Mouse (Mus musculus) limb, embryonic 14.5 days (tissue): ENCODE measurements around the gene Arhgap22. TPM values are rescaled to one million over a fixed set of nuclear protein-coding genes. Genes with fewer than 3 reads are reported as not detected.

ENCODE experiments used
- ATAC-seq: fragments of 200-750 bp; cut with Nextera tagmentation; 2 replicates; pipeline ENCODE4 v1.8.0; 2017; ENCODE audit warnings: low read depth, moderate number of reproducible peaks, moderate TSS enrichment; ENCODE audit not compliant: low FRiP score
- DNase-seq: peaks from one replicate; pipeline ENCODE4 v3.0.0-alpha.2; 2015; ENCODE audit warnings: low spot score
- H3K27ac ChIP-seq: fragments of 300-500 bp; sonication (generic); replicated peaks from 2 replicates; pipeline ENCODE4 v1.5.1; 2014; ENCODE audit warnings: low read depth, mild to moderate bottlenecking, low read length, moderate library complexity, mixed read lengths
- H3K27me3 ChIP-seq: fragments of 300-500 bp; sonication (generic); 2 replicates; pipeline ENCODE4 v1.6.1; 2014; ENCODE audit warnings: low read length, mixed read lengths; ENCODE audit not compliant: control insufficient read depth, insufficient read depth
- H3K36me3 ChIP-seq: fragments of 300-500 bp; sonication (generic); 2 replicates; pipeline ENCODE4 v1.6.1; 2014; ENCODE audit warnings: mild to moderate bottlenecking, low read length, moderate library complexity, mixed read lengths; ENCODE audit not compliant: control insufficient read depth, insufficient read depth
- H3K4me1 ChIP-seq: fragments of 300-500 bp; sonication (generic); 2 replicates; pipeline ENCODE4 v1.6.1; 2014; ENCODE audit warnings: antibody characterized with exemption, low read length, mixed read lengths; ENCODE audit not compliant: control insufficient read depth, insufficient read depth
- H3K4me2 ChIP-seq: fragments of 300-500 bp; sonication (generic); replicated peaks from 2 replicates; pipeline ENCODE4 v1.6.1; 2014; ENCODE audit warnings: low read depth, mild to moderate bottlenecking, low read length, moderate library complexity; ENCODE audit not compliant: severe bottlenecking
- H3K4me3 ChIP-seq: fragments of 300-500 bp; sonication (generic); replicated peaks from 2 replicates; pipeline ENCODE4 v1.5.1; 2014; ENCODE audit warnings: low read length
- H3K9ac ChIP-seq: fragments of 300-500 bp; sonication (generic); 2 replicates; pipeline ENCODE4 v1.6.1; 2014; ENCODE audit warnings: mild to moderate bottlenecking, low read depth, low read length, moderate library complexity; ENCODE audit not compliant: severe bottlenecking
- H3K9me3 ChIP-seq: fragments of 300-500 bp; sonication (generic); 2 replicates; pipeline ENCODE4 v1.6.1; 2016; ENCODE audit warnings: low read length; ENCODE audit not compliant: control insufficient read depth
- POLR2A ChIP-seq: fragments of 200-500 bp; IDR thresholded peaks from 2 replicates; pipeline ENCODE4 v1.8.0; 2012; ENCODE audit warnings: inconsistent platforms, mild to moderate bottlenecking, moderate library complexity, borderline replicate concordance; ENCODE audit not compliant: insufficient read depth, insufficient read length; ENCODE audit errors: extremely low read depth
- WGBS: fragments of 180-500 bp; shearing (Covaris S2); extraction: QIAGEN DNeasy Blood & Tissue Kit; methylation state at CpG from one replicate; pipeline ENCODE4 v1.1.7; 2014; 5-methylcytosine and 5-hydroxymethylcytosine counted together
- polyA plus RNA-seq, 2 experiments: library from polyadenylated mRNA; depleted of rRNA in 1 of 2; stranded (reverse) in 1 of 2; unstranded in 1 of 2; fragments of >200 nt; fragmentation: Nextera tagmentation in 1 of 2; extraction: Ambion mirVana in 1 of 2; gene quantifications; 2 replicates each; pipeline versions ENCODE4 v1.2.1 to v1.2.3; 2012 to 2014

The Arhgap22 gene
- polyA plus RNA-seq, 2 experiments = 4.8 to 5.3 TPM

DNA sequence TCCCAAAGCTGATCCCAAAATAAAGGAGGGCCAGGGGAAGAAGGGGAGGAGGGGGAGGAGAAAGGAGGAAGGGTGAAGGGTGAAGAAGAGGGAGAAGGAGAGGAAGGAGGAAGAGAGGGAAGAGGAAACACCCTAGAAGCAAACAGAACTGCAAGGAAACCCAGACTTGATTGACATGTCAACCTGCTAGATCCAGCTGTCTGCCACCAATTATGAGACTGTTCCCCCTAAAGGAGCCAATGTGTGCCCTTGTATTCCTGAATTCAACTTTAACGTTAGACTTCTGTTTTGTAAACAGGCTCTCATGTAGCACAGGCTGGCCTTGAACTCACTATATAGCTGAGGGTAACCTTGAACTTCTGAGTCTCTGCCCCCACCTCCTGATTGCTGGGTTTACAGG, 1.3 kb downstream of the Arhgap22 start:
- 56% methylated on average over 1 of the region's 1 CpGs for WGBS
- Histone ChIP-seq H3K27me3 (no peaks in the 10 kb centered on the region), H3K9ac (no peak overlapping the region), H3K4me1 (peaks cover 3% of the 10 kb centered on the region), H3K27ac (no peak overlapping the region), H3K4me2 (no peak overlapping the region), H3K9me3 (no peaks in the 10 kb centered on the region), H3K36me3 (no peaks in the 10 kb centered on the region), H3K4me3 (no peak overlapping the region)
- DNase-seq (no peak), ATAC-seq (no peak)
- TF ChIP-seq POLR2A = no peak

DNA sequence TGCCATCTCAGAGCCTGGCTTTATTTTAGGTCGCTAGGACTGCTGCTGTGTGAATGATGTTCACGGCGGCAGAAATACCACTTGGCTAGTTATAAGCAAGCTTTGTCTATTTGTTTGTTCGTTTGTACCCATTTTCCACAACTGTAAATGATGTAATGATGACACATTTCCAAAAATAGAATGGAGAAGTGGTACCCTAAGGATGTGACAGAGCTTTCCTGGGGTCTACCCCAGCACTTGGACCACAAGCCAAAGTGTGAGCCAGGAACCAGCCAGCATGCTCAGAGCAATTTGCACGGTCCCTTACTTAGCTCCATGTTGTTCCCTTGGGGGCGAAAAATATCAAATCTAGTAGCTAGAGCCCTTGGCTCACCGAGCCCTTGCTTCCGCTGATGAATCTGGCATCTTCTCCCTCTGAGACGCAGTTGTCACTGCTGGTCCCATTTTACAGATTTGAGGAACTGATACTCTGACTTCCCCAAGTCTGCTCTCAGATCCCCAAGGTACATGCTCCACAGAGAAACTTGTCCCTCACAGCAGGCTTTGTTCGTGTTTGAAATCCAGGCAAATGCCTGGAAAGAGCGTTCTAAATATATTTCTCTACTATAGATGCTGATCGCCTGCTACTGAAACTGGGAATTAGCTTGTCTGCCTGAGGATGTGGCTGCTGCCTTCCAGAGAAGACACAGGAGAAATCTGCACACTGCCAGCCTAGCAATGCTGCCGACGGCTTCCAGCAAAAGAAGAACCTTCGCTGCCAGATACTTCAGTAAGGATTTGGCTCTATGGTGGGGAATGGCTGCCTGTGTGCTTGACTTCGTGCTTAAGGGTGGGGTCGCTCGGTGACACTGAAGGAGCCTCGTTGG, 2.8 kb downstream of the Arhgap22 start:
- WGBS = 82% methylated on average over 19 of the region's 19 CpGs

DNA sequence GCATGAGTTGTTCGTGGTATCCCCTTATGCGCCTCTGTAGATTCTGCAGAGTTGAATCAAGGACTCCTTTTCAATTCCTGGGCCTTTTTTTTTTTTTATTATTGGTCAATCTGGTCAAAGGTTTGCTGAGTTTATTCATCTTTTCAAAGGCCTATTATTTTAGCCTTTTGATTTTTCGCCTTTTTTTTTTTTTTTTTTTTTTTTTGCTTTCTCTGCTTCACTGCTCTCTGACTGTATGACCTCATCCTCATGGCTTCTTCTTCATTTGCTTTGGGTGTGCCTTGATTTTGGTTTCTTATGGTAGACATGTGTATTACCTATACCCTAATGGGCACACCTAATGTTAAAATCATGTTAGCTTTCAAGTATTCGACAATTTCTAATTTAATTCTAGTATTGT, 11.4 kb downstream of the Arhgap22 start:
- no peaks in the 10 kb centered on the region for H3K36me3 ChIP-seq
- H3K27me3 ChIP-seq = no peaks in the 10 kb centered on the region
- no peaks in the 10 kb centered on the region for H3K4me1 ChIP-seq
- H3K4me2 ChIP-seq = no peak overlapping the region
- WGBS = 89% methylated on average over 4 of the region's 4 CpGs
- no peak for TF ChIP-seq POLR2A
- no peaks in the 10 kb centered on the region for H3K9me3 ChIP-seq
- no peak overlapping the region for H3K9ac ChIP-seq
- no peak overlapping the region for H3K4me3 ChIP-seq
- DNase-seq (no peak), ATAC-seq (no peak)
- H3K27ac ChIP-seq = no peak overlapping the region

More for the DNA sequence above, 2.8 kb downstream of the Arhgap22 start:
- Histone ChIP-seq H3K27me3 (no peaks in the 10 kb centered on the region), H3K4me1 (peaks cover 3% of the 10 kb centered on the region), H3K36me3 (no peaks in the 10 kb centered on the region), H3K4me3 (no peak overlapping the region), H3K4me2 (no peak overlapping the region), H3K9me3 (no peaks in the 10 kb centered on the region), H3K27ac (no peak overlapping the region), H3K9ac (no peak overlapping the region)
- ATAC-seq = no peak
- no peak for TF ChIP-seq POLR2A
- DNase-seq = no peak

DNA sequence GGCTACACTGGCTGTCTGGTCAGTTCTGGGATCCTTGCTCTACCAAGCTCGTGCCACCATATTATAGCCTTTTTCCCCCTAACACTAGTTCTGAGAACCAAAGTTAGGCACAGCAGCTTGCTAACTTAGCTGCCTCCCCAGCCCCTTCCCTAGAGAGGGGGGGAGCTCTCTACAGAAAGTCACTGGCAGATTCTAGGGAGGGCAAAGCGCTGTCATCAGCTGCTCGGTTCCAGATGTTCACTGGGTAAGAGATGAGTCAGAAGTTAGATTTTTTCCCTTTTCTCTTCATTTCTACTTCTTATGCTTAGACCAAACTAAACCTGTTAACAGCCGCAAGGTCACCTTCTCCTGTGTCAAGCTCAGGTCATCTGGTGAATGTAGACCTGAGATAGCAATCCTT, 16.8 kb downstream of the Arhgap22 start:
- TF ChIP-seq POLR2A = no peak
- ATAC-seq = no peak
- WGBS = 84% methylated on average over 4 of the region's 4 CpGs

DNA sequence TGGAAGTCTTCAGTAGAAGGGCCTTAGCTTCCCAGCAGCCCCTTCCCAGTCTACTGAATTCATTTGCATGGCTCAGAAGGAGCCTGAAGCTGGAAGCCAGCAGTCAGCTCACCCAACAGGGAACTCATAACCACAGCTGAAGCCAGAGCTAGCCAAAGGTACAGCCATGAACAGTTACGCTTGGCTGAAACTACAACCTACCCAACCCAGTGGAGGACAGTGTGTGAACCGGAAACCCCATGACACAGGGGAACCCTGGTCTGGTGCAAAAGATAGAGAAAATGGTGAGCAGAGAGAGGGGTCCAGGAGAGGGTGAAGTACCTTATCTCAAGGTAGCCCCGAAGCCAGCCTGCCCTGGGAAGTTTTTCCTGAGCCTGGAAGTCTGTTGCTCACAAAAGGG, 17.5 kb downstream of the Arhgap22 start:
- no peak overlapping the region for H3K4me3 ChIP-seq
- 79% methylated on average over 3 of the region's 3 CpGs for WGBS
- DNase-seq (no peak), ATAC-seq (no peak)
- H3K9ac ChIP-seq = no peak overlapping the region
- no peaks in the 10 kb centered on the region for H3K9me3 ChIP-seq
- no peaks in the 10 kb centered on the region for H3K4me1 ChIP-seq
- no peak overlapping the region for H3K4me2 ChIP-seq
- H3K27me3 ChIP-seq = no peaks in the 10 kb centered on the region
- H3K36me3 ChIP-seq = no peaks in the 10 kb centered on the region
- no peak overlapping the region for H3K27ac ChIP-seq
- no peak for TF ChIP-seq POLR2A

More for the DNA sequence above, 16.8 kb downstream of the Arhgap22 start:
- no peak for DNase-seq
- Histone ChIP-seq H3K27ac (no peak overlapping the region), H3K4me2 (no peak overlapping the region), H3K4me3 (no peak overlapping the region), H3K36me3 (no peaks in the 10 kb centered on the region), H3K9me3 (no peaks in the 10 kb centered on the region), H3K9ac (no peak overlapping the region), H3K27me3 (no peaks in the 10 kb centered on the region), H3K4me1 (no peaks in the 10 kb centered on the region)
